ENCODE assay signal across 21 mouse cellular contexts in the genomic region with DNA sequence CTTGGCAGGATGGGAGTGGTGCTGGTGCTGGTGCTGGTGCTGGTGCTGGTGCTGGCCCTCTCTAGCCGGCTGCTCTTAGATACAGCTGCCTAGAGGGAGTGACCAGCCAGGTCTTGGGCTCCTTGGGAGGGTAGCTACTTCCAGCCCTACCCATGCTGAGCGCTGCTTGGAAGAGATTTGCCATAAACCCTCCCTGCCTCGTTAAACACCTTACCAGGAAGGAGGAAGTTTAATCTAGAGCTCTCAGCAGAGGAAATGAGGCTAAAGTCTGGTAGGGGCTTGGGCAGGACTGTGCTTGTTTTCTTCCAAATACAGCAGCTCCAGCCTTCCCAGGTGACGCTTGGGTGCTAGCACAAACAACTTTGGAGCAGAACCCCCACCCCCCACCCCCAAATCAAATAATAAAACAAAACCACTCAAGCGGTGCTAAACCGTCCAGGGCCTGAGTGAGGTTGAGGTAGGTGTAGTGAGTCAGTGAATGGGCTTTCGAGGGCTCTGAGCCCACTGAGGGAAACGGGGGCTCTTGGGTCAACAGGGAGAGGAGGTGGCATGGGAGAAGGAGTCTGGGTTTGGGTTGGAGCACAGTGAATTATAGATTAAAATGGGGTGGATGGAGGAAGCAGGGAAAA. TPM values are rescaled to one million over a fixed set of nuclear protein-coding genes. Genes with fewer than 3 reads are reported as not detected.
DNase-seq lines count a peak whose midpoint lies in the region; ATAC-seq and TF ChIP-seq lines count a peak whose summit lies in the region.
"Had no signal": no experiment of that assay in that cellular context is flagged by ENCODE, and none has a peak within 500 bp of the region (broad histone marks: within the 10 kb centered on the region; RNA-seq: fewer than 3 reads in every experiment).

A gene (minus strand): TSS at position 70 of the 629 bp plus-strand sequence.

- DNase-seq in kidney, postnatal 0 days (ENCODE audit: low spot score): peak; percentile 40
- no peak for DNase-seq in kidney, adult 18-20 months
- peak; percentile 21 to 41 for DNase-seq in urinary bladder, postnatal 36 days (ENCODE audit: low spot score in 2 of 2)
- DNase-seq in urinary bladder, postnatal 4 days (ENCODE audit: low spot score in 2 of 2): no peak
- no peak for DNase-seq in limb, embryonic 11.5 days (ENCODE audit: low spot score)
- no peak for DNase-seq in embryo, embryonic 11 days
- no peak for DNase-seq in adrenal gland, adult 8-10 months
- DNase-seq: cerebellum, adult 11-12 months; gastrocnemius, postnatal 36 days; liver, embryonic 13.5 days; thymus, adult 18-20 months had no signal

- no peaks in the 10 kb centered on the region for H3K9me3 ChIP-seq in kidney, postnatal 0 days (replicated peaks; ENCODE audit: low read length)
- no peaks in the 10 kb centered on the region for H3K9me3 ChIP-seq in limb, embryonic 11.5 days (ENCODE audit: control insufficient read depth, low read length)
- H3K9me3 ChIP-seq: liver, embryonic 13.5 days had no signal

- no peaks in the 10 kb centered on the region for H3K4me1 ChIP-seq in kidney, postnatal 0 days (replicated peaks; ENCODE audit: insufficient read depth, low read length)
- no peaks in the 10 kb centered on the region for H3K4me1 ChIP-seq in limb, embryonic 11.5 days (ENCODE audit: control insufficient read depth, insufficient read depth, low read length)
- H3K4me1 ChIP-seq: embryonic facial prominence, embryonic 13.5 days; forebrain, embryonic 10.5 days; liver, embryonic 13.5 days had no signal

- 31% methylated on average over 8 of the region's 8 CpGs for WGBS in kidney, postnatal 0 days
- WGBS in limb, embryonic 11.5 days: 53% methylated on average over 8 of the region's 8 CpGs

- no peak within 1 kb of the TSS for H3K9ac ChIP-seq in kidney, postnatal 0 days (ENCODE audit: low read depth, low read length)
- no peak within 1 kb of the TSS for H3K9ac ChIP-seq in limb, embryonic 11.5 days (ENCODE audit: low read length)
- H3K9ac ChIP-seq: embryonic facial prominence, embryonic 13.5 days; liver, embryonic 13.5 days had no signal

- no peak for TF ChIP-seq CTCF in kidney, postnatal 0 days (IDR thresholded peaks at IDR 0.05; ENCODE audit: low read depth)

- H3K27ac ChIP-seq in kidney, postnatal 0 days: peak within 1 kb of the TSS; percentile 42
- H3K27ac ChIP-seq in limb, embryonic 11.5 days (replicated peaks; ENCODE audit: low read depth, low read length): no peak within 1 kb of the TSS
- H3K27ac ChIP-seq: embryonic facial prominence, embryonic 13.5 days; forebrain, embryonic 10.5 days; liver, embryonic 13.5 days had no signal

- no peak within 1 kb of the TSS for H3K4me2 ChIP-seq in kidney, postnatal 0 days (ENCODE audit: low read length)
- H3K4me2 ChIP-seq in limb, embryonic 11.5 days (ENCODE audit: low read depth, severe bottlenecking): no peak within 1 kb of the TSS
- H3K4me2 ChIP-seq: embryonic facial prominence, embryonic 13.5 days; liver, embryonic 13.5 days had no signal

- H3K36me3 ChIP-seq in kidney, postnatal 0 days (ENCODE audit: insufficient read depth, low read length): no peaks in the 10 kb centered on the region
- H3K36me3 ChIP-seq in limb, embryonic 11.5 days (ENCODE audit: control insufficient read depth, insufficient read depth, low read length): no peaks in the 10 kb centered on the region
- H3K36me3 ChIP-seq: embryonic facial prominence, embryonic 13.5 days; forebrain, embryonic 10.5 days; liver, embryonic 13.5 days had no signal

- H3K27me3 ChIP-seq in kidney, postnatal 0 days (ENCODE audit: insufficient read depth, low read length): no peaks in the 10 kb centered on the region
- H3K27me3 ChIP-seq in limb, embryonic 11.5 days (ENCODE audit: control insufficient read depth, insufficient read depth, low read length): no peaks in the 10 kb centered on the region
- H3K27me3 ChIP-seq: embryonic facial prominence, embryonic 13.5 days; liver, embryonic 13.5 days had no signal

- ATAC-seq in kidney, postnatal 0 days (replicated peaks; ENCODE audit: low FRiP score, low read depth): peak; percentile 75
- peak; percentile 70; the same call in 1 of the 2 replicates for ATAC-seq in limb, embryonic 11.5 days (ENCODE audit: insufficient number of reproducible peaks, low FRiP score, low TSS enrichment, low read depth)
- ATAC-seq: midbrain, embryonic 16.5 days had no signal

- H3K4me3 ChIP-seq in kidney, postnatal 0 days (replicated peaks; ENCODE audit: low read depth, low read length): no peak within 1 kb of the TSS
- H3K4me3 ChIP-seq in limb, embryonic 11.5 days (ENCODE audit: low read depth, low read length): no peak within 1 kb of the TSS
- H3K4me3 ChIP-seq: embryonic facial prominence, embryonic 13.5 days; forebrain, embryonic 10.5 days; liver, embryonic 13.5 days had no signal

RNA-seq across cellular contexts. Expression of the gene that starts here (rescaled TPM):
- polyA plus RNA-seq in kidney, postnatal 0 days (2015; fragmentation: Nextera tagmentation; extraction: Ambion mirVana): 2.2 and 4.3 TPM in 2 replicates
- polyA plus RNA-seq in limb, embryonic 11.5 days (2014; fragmentation: Nextera tagmentation; extraction: Ambion mirVana): not detected in 2 replicates
- total RNA-seq in adrenal gland, adult 8-10 months (2022): not detected
- total RNA-seq: adrenal gland, adult 18-20 months; gastrocnemius, postnatal 36 days; hematopoietic stem cell, adult 5-6 weeks; layer of hippocampus, postnatal 14 days; left cerebral cortex, postnatal 25 days; megakaryocyte, adult 5-6 weeks had no signal
- polyA plus RNA-seq: C2C12; heart, embryonic 14.5 days; liver, embryonic 13.5 days; midbrain, embryonic 16.5 days had no signal

Comparison
In these comparisons a context has a peak if more than half of its experiments do, and no peak if none do; other contexts are left out.
1. DNase-seq: peak in kidney, postnatal 0 days (single experiment) and urinary bladder, postnatal 36 days (2 of 2); none in kidney, adult 18-20 months (single experiment), urinary bladder, postnatal 4 days (0 of 2), limb, embryonic 11.5 days (single experiment), embryo, embryonic 11 days (single experiment) and adrenal gland, adult 8-10 months (single experiment).
2. Peak in ATAC-seq in limb, embryonic 11.5 days; RNA of the gene not detected or under 1 TPM.